ENCODE assay signal across 10 mouse cellular contexts in genomic region chr14:62975046-62975445, GRCm38 (mm10). TPM values are rescaled to one million over a fixed set of nuclear protein-coding genes. Genes with fewer than 3 reads are reported as not detected.
DNase-seq lines count a peak whose midpoint lies in the region; ATAC-seq and TF ChIP-seq lines count a peak whose summit lies in the region.
"Had no signal": no experiment of that assay in that cellular context is flagged by ENCODE, and none has a peak within 500 bp of the region (broad histone marks: within the 10 kb centered on the region; RNA-seq: fewer than 3 reads in every experiment).

No protein-coding gene starts in this region.

- H3K4me1 ChIP-seq in intestine, postnatal 0 days (replicated peaks; ENCODE audit: control insufficient read depth, insufficient read depth, low read length), result no peaks in the 10 kb centered on the region
- H3K4me1 ChIP-seq in intestine, embryonic 15.5 days (replicated peaks), result no peaks in the 10 kb centered on the region
- H3K4me1 ChIP-seq: neural tube, embryonic 13.5 days had no signal

- no peak overlapping the region for H3K9ac ChIP-seq in intestine, postnatal 0 days (ENCODE audit: low read depth, low read length)
- H3K9ac ChIP-seq in intestine, embryonic 15.5 days, result no peak overlapping the region
- H3K9ac ChIP-seq: embryonic facial prominence, embryonic 13.5 days; neural tube, embryonic 13.5 days had no signal

- no peak overlapping the region for H3K4me3 ChIP-seq in intestine, postnatal 0 days (ENCODE audit: low read depth, low read length)
- no peak overlapping the region for H3K4me3 ChIP-seq in intestine, embryonic 15.5 days (replicated peaks)
- H3K4me3 ChIP-seq: embryonic facial prominence, embryonic 13.5 days; neural tube, embryonic 13.5 days had no signal

- no peak for ATAC-seq in intestine, postnatal 0 days
- ATAC-seq in intestine, embryonic 15.5 days, result no peak

- no peaks in the 10 kb centered on the region for H3K9me3 ChIP-seq in intestine, postnatal 0 days (ENCODE audit: control insufficient read depth)
- no peaks in the 10 kb centered on the region for H3K9me3 ChIP-seq in intestine, embryonic 15.5 days
- H3K9me3 ChIP-seq: embryonic facial prominence, embryonic 13.5 days; neural tube, embryonic 13.5 days had no signal

- peak; percentile 62 for DNase-seq in adrenal gland, adult 2 months
- DNase-seq in embryo, embryonic 11 days, result peak; percentile 82
- DNase-seq in heart, postnatal 10 days, result peak; percentile 74 to 82
- peak; percentile 52 to 74 for DNase-seq in left cerebral cortex, postnatal 10 days (ENCODE audit: extremely low spot score in 1 of 2, low spot score in 2 of 2)
- DNase-seq in ovary, postnatal 14 days (ENCODE audit: low spot score), result peak; percentile 54
- DNase-seq in thymus, postnatal 36 days, result peak; percentile 62 to 69

- no peak overlapping the region for H3K4me2 ChIP-seq in intestine, postnatal 0 days (replicated peaks; ENCODE audit: low read depth)
- no peak overlapping the region for H3K4me2 ChIP-seq in intestine, embryonic 15.5 days (replicated peaks)
- H3K4me2 ChIP-seq: embryonic facial prominence, embryonic 13.5 days; neural tube, embryonic 13.5 days had no signal

- no peaks in the 10 kb centered on the region for H3K27me3 ChIP-seq in intestine, postnatal 0 days (replicated peaks; ENCODE audit: control insufficient read depth, insufficient read depth, low read length)
- no peaks in the 10 kb centered on the region for H3K27me3 ChIP-seq in intestine, embryonic 15.5 days (replicated peaks)
- H3K27me3 ChIP-seq: embryonic facial prominence, embryonic 13.5 days; neural tube, embryonic 13.5 days had no signal

- H3K27ac ChIP-seq in intestine, postnatal 0 days (ENCODE audit: low read depth, low read length), result no peak overlapping the region
- H3K27ac ChIP-seq in intestine, embryonic 15.5 days, result no peak overlapping the region
- H3K27ac ChIP-seq: embryonic facial prominence, embryonic 13.5 days; neural tube, embryonic 13.5 days had no signal

- intact Hi-C loops in heart, postnatal 10 days (cut with DNase I), result loop anchor here (1.0 to 5.0 kb wide), 3 partner anchors 96 to 482 kb away; no protein-coding TSS in a partner anchor
- intact Hi-C loops in left cerebral cortex, postnatal 10 days (cut with DNase I), result loop anchor here (10.0 kb wide), 1 partner anchor 320 kb away; no protein-coding TSS in a partner anchor

- H3K36me3 ChIP-seq in intestine, postnatal 0 days (ENCODE audit: control insufficient read depth, insufficient read depth), result no peaks in the 10 kb centered on the region
- H3K36me3 ChIP-seq in intestine, embryonic 15.5 days, result no peaks in the 10 kb centered on the region
- H3K36me3 ChIP-seq: embryonic facial prominence, embryonic 13.5 days; neural tube, embryonic 13.5 days had no signal

- peak; percentile 80 for TF ChIP-seq CTCF in intestine, postnatal 0 days (IDR thresholded peaks at IDR 0.05; ENCODE audit: low read depth)

- 13% methylated on average over 5 of the region's 5 CpGs for WGBS in intestine, postnatal 0 days
- 9% methylated on average over 5 of the region's 5 CpGs for WGBS in intestine, embryonic 15.5 days

RNA-seq across cellular contexts. Expression of gene Defb48, which starts 9.3 kb away (rescaled TPM):
- not detected in 2 replicates for polyA plus RNA-seq in intestine, postnatal 0 days (2015; fragmentation: Nextera tagmentation; extraction: Ambion mirVana)
- not detected in 2 replicates for polyA plus RNA-seq in intestine, embryonic 15.5 days (2015; fragmentation: Nextera tagmentation; extraction: Ambion mirVana)
- not detected for total RNA-seq in adrenal gland, adult 2 months (2021)
- polyA plus RNA-seq in adrenal gland, adult 2 months (2012; rRNA removed), result not detected in 2 replicates
- not detected for total RNA-seq in heart, postnatal 10 days (2021)
- not detected for total RNA-seq in left cerebral cortex, postnatal 10 days (2021)
- polyA plus RNA-seq: embryonic facial prominence, embryonic 13.5 days; neural tube, embryonic 13.5 days had no signal

RNA-seq across cellular contexts. Expression of gene Defb47, which starts 22.8 kb away (rescaled TPM):
- polyA plus RNA-seq in intestine, postnatal 0 days (2015; fragmentation: Nextera tagmentation; extraction: Ambion mirVana), result not detected in 2 replicates
- polyA plus RNA-seq in intestine, embryonic 15.5 days (2015; fragmentation: Nextera tagmentation; extraction: Ambion mirVana), result not detected in 2 replicates
- not detected for total RNA-seq in adrenal gland, adult 2 months (2021)
- polyA plus RNA-seq in adrenal gland, adult 2 months (2012; rRNA removed), result not detected in 2 replicates
- total RNA-seq in heart, postnatal 10 days (2021), result not detected
- total RNA-seq in left cerebral cortex, postnatal 10 days (2021), result not detected
- polyA plus RNA-seq: embryonic facial prominence, embryonic 13.5 days; neural tube, embryonic 13.5 days had no signal

RNA-seq across cellular contexts. Expression of gene Defb43, which starts 36.5 kb away (rescaled TPM):
- polyA plus RNA-seq in intestine, postnatal 0 days (2015; fragmentation: Nextera tagmentation; extraction: Ambion mirVana), result not detected in 2 replicates
- polyA plus RNA-seq in intestine, embryonic 15.5 days (2015; fragmentation: Nextera tagmentation; extraction: Ambion mirVana), result not detected in 2 replicates
- not detected for total RNA-seq in adrenal gland, adult 2 months (2021)
- polyA plus RNA-seq in adrenal gland, adult 2 months (2012; rRNA removed), result not detected in 2 replicates
- total RNA-seq in heart, postnatal 10 days (2021), result not detected
- not detected for total RNA-seq in left cerebral cortex, postnatal 10 days (2021)
- polyA plus RNA-seq: embryonic facial prominence, embryonic 13.5 days; neural tube, embryonic 13.5 days had no signal
